Mouse (Mus musculus): Measurements from ENCODE around the gene Atf6.

The Atf6 gene

GRCm38 (mm10) chr1:170867691-170868105 is at the start of gene Atf6:
Gene Atf6 (minus strand): TSS chr1:170867771.
- peak; percentile 97 for DNase-seq (ENCODE audit: low read depth, low spot score)

DNA sequence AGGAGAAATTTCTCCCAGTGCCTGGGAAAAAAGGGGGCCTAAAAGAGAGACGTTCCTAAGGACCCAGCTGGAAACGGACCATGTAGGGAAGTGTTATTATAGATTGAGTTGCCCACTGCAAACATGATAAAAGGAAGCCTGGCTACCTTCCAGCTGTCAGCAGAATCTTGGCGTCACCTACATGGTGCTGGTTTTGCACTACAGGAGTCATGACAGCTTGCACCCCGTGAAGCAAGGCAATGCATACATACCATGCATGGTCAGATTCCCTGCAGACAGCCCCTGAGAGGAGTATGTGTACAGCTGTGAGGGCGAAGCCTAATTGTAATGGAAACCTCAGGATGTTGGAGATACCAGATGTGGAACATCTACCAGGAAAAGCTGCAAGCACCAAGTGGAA is 48.1 kb upstream of the Atf6 start:
- DNase-seq (ENCODE audit: low read depth, low spot score): no peak

DNA sequence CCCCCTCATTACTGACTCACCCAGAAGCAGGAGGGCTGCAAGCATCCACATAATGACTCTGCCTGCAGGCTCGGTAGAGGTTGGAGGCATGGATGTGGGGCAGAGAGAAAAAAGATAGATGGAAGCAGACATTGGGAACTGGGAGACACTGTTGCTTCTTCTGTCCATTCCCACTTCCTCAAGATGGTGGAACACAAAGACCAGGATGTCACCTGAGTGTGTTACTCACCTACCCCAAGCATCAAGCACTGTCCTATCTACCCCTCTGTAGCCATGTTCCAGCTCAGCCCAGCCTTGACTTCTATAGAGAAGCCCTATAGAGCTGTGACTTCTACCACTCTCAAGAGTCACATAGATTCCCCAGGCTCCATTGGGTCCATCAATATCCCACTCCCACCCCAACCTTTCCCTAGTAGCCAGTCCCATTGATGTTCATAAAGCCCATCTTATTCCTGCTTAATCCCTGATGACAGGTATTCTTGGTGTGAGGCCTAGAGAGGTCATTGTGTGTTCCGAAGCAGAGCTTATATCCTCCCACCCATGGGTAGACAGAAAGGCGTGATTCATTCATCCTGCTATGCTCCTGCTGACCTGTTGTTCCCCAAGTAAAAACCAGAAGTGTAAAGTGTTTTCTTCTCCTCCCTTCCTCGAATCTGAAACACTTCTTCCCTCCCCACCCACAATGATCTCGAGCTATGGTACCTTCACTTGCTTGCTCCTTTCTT is 45.5 kb upstream of the Atf6 start, which contains the start of gene Fcrlb:
Gene Fcrlb (minus strand): TSS at position 51 of the 725 bp plus-strand sequence.
- no peak for DNase-seq (ENCODE audit: low read depth, low spot score)

GRCm38 (mm10) chr1:170911907-170912660 is 44.5 kb upstream of the Atf6 start:
- no peak for DNase-seq (ENCODE audit: low read depth, low spot score)

DNA sequence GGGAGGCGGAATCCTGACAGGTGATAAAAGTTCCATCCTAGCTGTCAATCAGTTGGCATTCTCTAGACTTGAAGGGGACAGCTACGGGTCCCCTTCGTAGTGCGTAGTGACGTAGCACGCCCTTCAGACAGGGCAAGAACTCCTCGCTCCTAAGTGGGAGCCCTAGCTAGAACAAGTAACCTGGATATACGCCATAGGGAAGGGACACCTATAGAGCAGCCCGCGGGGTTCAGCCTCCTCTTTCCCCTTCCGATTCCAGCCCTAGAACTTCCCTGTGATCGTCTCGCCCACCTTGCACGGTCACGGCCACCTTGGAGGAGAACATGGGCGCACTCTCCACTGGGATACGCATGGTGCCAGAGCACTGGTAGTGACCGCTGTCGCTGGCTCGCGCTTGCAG is 40.8 kb upstream of the Atf6 start:
- DNase-seq (ENCODE audit: low read depth, low spot score): peak; percentile 43

DNA sequence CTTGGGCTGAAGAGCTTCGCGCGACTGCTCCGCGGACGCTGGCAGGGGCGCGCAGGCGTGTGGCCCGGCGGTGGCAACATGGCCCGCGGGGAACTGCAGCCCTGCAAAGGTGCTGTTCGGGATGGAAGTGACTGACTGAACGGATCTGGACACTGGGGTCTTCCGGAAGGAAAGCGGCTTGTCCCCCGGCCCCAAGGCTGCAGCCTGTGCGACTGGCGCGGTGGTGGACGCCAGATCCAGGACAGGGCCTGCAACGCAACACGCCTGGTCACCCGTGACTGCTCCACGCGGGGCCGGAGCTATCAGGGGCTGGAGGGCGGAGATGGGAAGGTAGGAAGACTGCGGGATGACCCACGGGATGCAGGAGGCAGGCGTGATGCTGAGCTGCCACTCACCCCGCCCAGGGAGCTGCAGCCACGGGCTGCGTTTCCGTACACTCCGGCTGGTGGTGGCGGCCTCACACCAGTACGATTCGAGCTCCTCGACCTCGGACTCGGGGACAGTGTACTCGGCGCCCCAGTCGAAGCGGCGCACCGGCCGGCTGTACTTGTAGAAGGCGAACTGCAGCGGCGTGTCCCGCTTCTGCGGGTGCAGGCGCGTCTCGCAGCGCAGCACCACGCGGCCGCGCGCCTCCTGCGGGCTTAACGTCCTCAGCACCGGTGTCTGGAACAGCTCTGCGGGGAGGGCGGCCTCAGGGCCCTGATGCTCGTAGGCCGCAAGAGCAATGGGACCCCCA is 40.1 kb upstream of the Atf6 start:
- peak; percentile 54 for DNase-seq (ENCODE audit: low read depth, low spot score)

GRCm38 (mm10) chr1:170907111-170907455 is 39.5 kb upstream of the Atf6 start:
- peak; percentile 9 for DNase-seq (ENCODE audit: low read depth, low spot score)

- no peak for DNase-seq (ENCODE audit: low read depth, low spot score)
Measured at GRCm38 (mm10) chr1:170903485-170903884, 35.9 kb upstream of the Atf6 start.

DNA sequence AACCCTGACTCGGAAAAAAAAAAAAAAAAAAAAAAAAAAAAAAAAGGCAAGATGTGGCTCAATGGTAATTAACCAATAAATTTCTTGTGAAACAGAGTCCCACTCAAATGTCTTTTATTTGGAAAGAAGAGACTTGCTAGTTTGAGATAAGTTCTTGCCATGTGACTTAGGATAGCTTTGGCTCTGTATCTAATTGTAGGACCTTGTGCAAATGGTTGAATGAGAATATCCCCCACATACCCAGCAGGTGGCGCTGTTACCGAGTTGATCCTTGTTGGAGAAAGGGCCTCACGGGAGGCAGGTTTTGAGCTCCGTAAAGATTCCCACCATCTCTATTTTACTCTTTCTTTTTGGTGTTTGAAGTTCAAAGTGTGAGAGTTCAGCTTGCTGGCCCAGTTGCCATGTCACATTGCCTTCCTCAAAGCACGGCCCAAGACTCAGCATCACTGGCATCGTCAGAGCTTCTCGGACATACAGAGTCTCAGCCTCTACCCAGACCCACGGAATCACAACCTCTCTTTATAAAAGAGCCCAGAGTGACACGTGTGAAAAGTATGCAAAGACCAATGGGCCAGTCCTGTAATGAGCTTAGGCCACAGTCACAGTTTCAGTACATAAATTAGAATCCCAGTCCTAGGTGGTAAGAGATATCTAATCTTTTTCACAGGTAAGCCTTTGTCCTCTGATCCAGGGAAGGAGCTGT is 34.1 kb upstream of the Atf6 start:
- peak; percentile 89 for DNase-seq (ENCODE audit: low read depth, low spot score)

GRCm38 (mm10) chr1:170900799-170901467 is 33.4 kb upstream of the Atf6 start:
- DNase-seq (ENCODE audit: low read depth, low spot score): peak; percentile 54

GRCm38 (mm10) chr1:170898413-170899075 is 31.0 kb upstream of the Atf6 start:
- DNase-seq (ENCODE audit: low read depth, low spot score): no peak

GRCm38 (mm10) chr1:170896651-170897281 is 29.2 kb upstream of the Atf6 start:
- no peak for DNase-seq (ENCODE audit: low read depth, low spot score)

- DNase-seq (ENCODE audit: low read depth, low spot score): peak; percentile 77
Measured at GRCm38 (mm10) chr1:170894603-170895602, 27.3 kb upstream of the Atf6 start.

DNA sequence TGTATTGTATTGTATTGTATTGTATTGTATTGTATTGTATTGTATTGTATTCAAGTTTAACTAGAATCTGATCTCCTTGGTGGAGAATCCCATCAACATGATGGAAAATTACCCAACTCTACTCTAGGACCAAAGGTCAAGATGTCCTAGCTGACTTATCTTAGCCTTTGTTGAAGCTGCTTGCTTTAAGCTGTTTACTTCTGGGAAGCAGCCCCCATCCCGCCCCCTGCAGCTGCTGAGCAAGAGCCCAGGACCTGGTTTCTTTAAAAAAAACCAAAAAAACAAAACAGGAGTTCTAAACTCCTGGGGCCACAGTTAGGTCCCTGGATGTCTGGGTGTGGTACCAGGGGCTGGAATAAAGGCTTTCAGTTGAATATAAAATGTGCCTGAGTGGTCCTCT is 24.7 kb upstream of the Atf6 start:
- DNase-seq (ENCODE audit: low read depth, low spot score): peak; percentile 63

- no peak for DNase-seq (ENCODE audit: low read depth, low spot score)
Measured at GRCm38 (mm10) chr1:170891646-170892045, 24.1 kb upstream of the Atf6 start.

DNA sequence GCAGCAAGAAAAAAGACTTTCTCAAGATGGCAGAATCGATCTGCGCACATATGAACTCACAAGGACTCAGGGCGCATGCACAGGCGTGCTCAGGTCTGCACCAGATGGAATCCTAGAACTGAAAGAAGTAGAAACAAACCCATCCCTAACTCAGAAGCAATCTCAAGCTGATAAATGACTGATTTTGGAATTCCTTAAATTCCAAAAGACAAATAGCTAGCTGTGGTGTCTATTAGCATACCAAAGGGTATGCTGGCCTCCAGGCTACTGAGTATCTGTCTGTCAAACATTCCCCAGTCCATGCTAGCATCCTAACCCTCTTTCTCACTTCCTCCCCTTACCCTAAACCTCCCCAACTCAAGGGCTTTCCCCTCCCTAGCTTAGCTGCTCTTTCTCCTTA is 21.7 kb upstream of the Atf6 start:
- peak; percentile 99 for DNase-seq (ENCODE audit: low read depth, low spot score)

GRCm38 (mm10) chr1:170886044-170886458 is 18.5 kb upstream of the Atf6 start:
- no peak for DNase-seq (ENCODE audit: low read depth, low spot score)

DNA sequence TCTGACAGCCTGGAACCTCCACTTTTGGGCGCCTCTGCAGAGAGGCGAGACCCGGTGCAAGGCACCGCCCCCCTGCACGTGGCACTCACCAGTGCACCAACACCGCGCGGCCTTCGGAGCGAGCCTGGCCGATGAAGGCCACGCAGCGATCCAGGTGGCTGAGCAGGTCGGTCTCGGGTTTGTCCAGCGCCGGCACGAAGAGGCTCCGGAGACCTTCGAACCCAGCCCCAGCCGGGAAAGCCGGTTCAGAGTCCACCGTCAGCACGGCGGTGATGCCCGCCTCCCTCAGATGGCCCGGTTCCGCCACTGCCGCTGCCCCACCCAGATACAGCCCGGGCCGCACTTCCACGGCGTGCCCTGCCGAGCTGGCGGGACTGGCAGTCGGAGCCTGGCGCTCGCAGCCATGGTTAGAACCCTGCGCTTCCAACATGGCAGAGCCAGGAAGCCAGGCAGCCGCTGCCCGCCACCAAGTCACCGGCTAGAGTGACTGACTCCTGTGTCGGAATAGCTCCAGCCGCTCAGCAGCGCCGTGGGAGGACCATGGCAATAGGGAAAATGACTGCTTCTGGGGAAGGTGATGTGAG is 17.5 kb upstream of the Atf6 start, which contains the start of the genes Gm26620 and Dusp12:
Gene Gm26620 (plus strand): TSS at position 88 of the 584 bp plus-strand sequence.
Gene Dusp12 (minus strand): TSS at position 563 of the 584 bp plus-strand sequence.
- DNase-seq (ENCODE audit: low read depth, low spot score): peak; percentile 93

Measured in R1 (cell line).